Mouse (Mus musculus) left cerebral cortex, postnatal 25 days (tissue): ENCODE measurements around the gene Wrap53. TPM values are rescaled to one million over a fixed set of nuclear protein-coding genes. Genes with fewer than 3 reads are reported as not detected.

Source experiments
- DNase-seq, 2 experiments: peaks; one replicate each; pipeline ENCODE4 v3.0.0; 2022; ENCODE audit warnings: low spot score in 2 of 2, mixed read lengths in 1 of 2
- intact Hi-C: fragments of 180-260 bp; cut with DNase I; formaldehyde crosslinking; loops from one replicate; pipeline ENCODE4 v1.15.1; 2025
- total RNA-seq, 2 experiments: library from RNA; stranded (reverse); gene quantifications; 2 replicates each; pipeline ENCODE4 v1.2.3; 2021

The Wrap53 gene
- total RNA-seq, 2 experiments from 2014 or later: 10.1 to 10.4 TPM

GRCm38 (mm10) chr11:69604795-69605664 lies 25.0 kb upstream of the Wrap53 start:
- intact Hi-C loops: loop anchor here (2.0 kb wide), 1 partner anchor 24 kb away; the partner anchor contains the start of genes Trp53 and Wrap53
- DNase-seq: peak; percentile 20 to 27

- no peak for DNase-seq
- intact Hi-C loops: loop anchor here (2.0 kb wide), 1 partner anchor 24 kb away; the partner anchor contains the start of genes Trp53 and Wrap53
Measured at GRCm38 (mm10) chr11:69604347-69604746, 24.3 kb upstream of the Wrap53 start.

- intact Hi-C loops: no loop called here
- no peak for DNase-seq
Measured at GRCm38 (mm10) chr11:69603516-69603915, 23.5 kb upstream of the Wrap53 start.

GRCm38 (mm10) chr11:69601768-69602167 lies 21.7 kb upstream of the Wrap53 start:
- no peak for DNase-seq
- intact Hi-C loops: no loop called here

GRCm38 (mm10) chr11:69600098-69600497 lies 20.0 kb upstream of the Wrap53 start:
- peak; percentile 58 to 77 for DNase-seq
- intact Hi-C loops: no loop called here

GRCm38 (mm10) chr11:69599436-69599835 lies 19.4 kb upstream of the Wrap53 start:
- intact Hi-C loops: no loop called here
- DNase-seq: no peak

GRCm38 (mm10) chr11:69594853-69595252 lies 14.8 kb upstream of the Wrap53 start:
- intact Hi-C loops: no loop called here
- DNase-seq: no peak

GRCm38 (mm10) chr11:69592799-69593198 lies 12.7 kb upstream of the Wrap53 start:
- intact Hi-C loops: no loop called here

GRCm38 (mm10) chr11:69591899-69592637 lies 12.0 kb upstream of the Wrap53 start:
- intact Hi-C loops: no loop called here

More at GRCm38 (mm10) chr11:69592799-69593198, 12.7 kb upstream of the Wrap53 start:
- DNase-seq: no peak

GRCm38 (mm10) chr11:69591424-69591823 lies 11.4 kb upstream of the Wrap53 start:
- intact Hi-C loops: no loop called here
- DNase-seq: no peak

More at GRCm38 (mm10) chr11:69591899-69592637, 12.0 kb upstream of the Wrap53 start:
- peak; percentile 56 to 76 for DNase-seq

- no peak for DNase-seq
- intact Hi-C loops: no loop called here
Measured at GRCm38 (mm10) chr11:69590622-69591021, 10.6 kb upstream of the Wrap53 start.

GRCm38 (mm10) chr11:69589207-69589834 lies 9.3 kb upstream of the Wrap53 start:
- DNase-seq: no peak
- intact Hi-C loops: no loop called here

- no peak for DNase-seq
Measured at GRCm38 (mm10) chr11:69585718-69586325, 5.8 kb upstream of the Wrap53 start.

GRCm38 (mm10) chr11:69584937-69585336 lies 4.9 kb upstream of the Wrap53 start:
- DNase-seq: no peak
- intact Hi-C loops: loop anchor here (5.0 kb wide), 1 partner anchor 77 kb away; the partner anchor contains the start of gene Mpdu1

More at GRCm38 (mm10) chr11:69585718-69586325, 5.8 kb upstream of the Wrap53 start:
- intact Hi-C loops: no loop called here

GRCm38 (mm10) chr11:69584008-69584407 lies 4.0 kb upstream of the Wrap53 start:
- intact Hi-C loops: loop anchor here (5.0 kb wide), 1 partner anchor 78 kb away; the partner anchor contains the start of gene Mpdu1
- no peak for DNase-seq

GRCm38 (mm10) chr11:69582230-69582805 lies 2.3 kb upstream of the Wrap53 start:
- intact Hi-C loops: loop anchor here (5.0 kb wide), 1 partner anchor 80 kb away; the partner anchor contains the start of gene Mpdu1
- no peak for DNase-seq

- intact Hi-C loops: loop anchor here (2.0 to 5.0 kb wide), 2 partner anchors 23 to 80 kb away; partner anchors contain the start of genes Atp1b2 and Mpdu1
Measured at GRCm38 (mm10) chr11:69581814-69582213, 1.8 kb upstream of the Wrap53 start.

GRCm38 (mm10) chr11:69581147-69581688 lies 1.2 kb upstream of the Wrap53 start:
- intact Hi-C loops: loop anchor here (2.0 to 5.0 kb wide), 2 partner anchors 24 to 81 kb away; partner anchors contain the start of genes Atp1b2 and Mpdu1
- DNase-seq: peak; percentile 92 to 96

More at GRCm38 (mm10) chr11:69581814-69582213, 1.8 kb upstream of the Wrap53 start:
- no peak for DNase-seq
